Mouse (Mus musculus): ENCODE data around the gene March2. TPM values are rescaled to one million over a fixed set of nuclear protein-coding genes. Genes with fewer than 3 reads are reported as not detected.

The March2 gene
- polyA plus RNA-seq, 1 experiment = 171 TPM

- WGBS = 42% methylated on average over 2 of the region's 2 CpGs
- H3K27ac ChIP-seq (ENCODE audit: insufficient read depth, low read length) = no peak overlapping the region
- no peak for TF ChIP-seq POLR2A (IDR thresholded peaks at IDR 0.05; ENCODE audit: borderline replicate concordance, insufficient read depth, low read length)
- no peak for TF ChIP-seq CTCF (IDR thresholded peaks at IDR 0.05; ENCODE audit: borderline replicate concordance, insufficient read depth, low read depth, low read length)
- DNase-seq = no peak
- no peaks in the 10 kb centered on the region for H3K4me1 ChIP-seq (ENCODE audit: control insufficient read depth, insufficient read depth, low read length)
- no peaks in the 10 kb centered on the region; the same call in 1 of the 2 replicates for H3K27me3 ChIP-seq (ENCODE audit: control insufficient read depth, insufficient read depth, low read length)
- no peak overlapping the region for H3K4me3 ChIP-seq (replicated peaks; ENCODE audit: insufficient read depth, low read depth, low read length)
Observed at GRCm38 (mm10) chr17:33729215-33729614, 10.7 kb upstream of the March2 start.

GRCm38 (mm10) chr17:33728396-33728795 lies 9.9 kb upstream of the March2 start:
- Histone ChIP-seq H3K27me3 (ENCODE audit: control insufficient read depth, insufficient read depth, low read length) (no peaks in the 10 kb centered on the region; the same call in 1 of the 2 replicates), H3K4me3 (replicated peaks; ENCODE audit: insufficient read depth, low read depth, low read length) (no peak overlapping the region), H3K27ac (ENCODE audit: insufficient read depth, low read length) (no peak overlapping the region), H3K4me1 (ENCODE audit: control insufficient read depth, insufficient read depth, low read length) (no peaks in the 10 kb centered on the region)
- no peak for DNase-seq
- TF ChIP-seq CTCF (IDR thresholded peaks at IDR 0.05; ENCODE audit: borderline replicate concordance, insufficient read depth, low read depth, low read length) = no peak
- no peak for TF ChIP-seq POLR2A (IDR thresholded peaks at IDR 0.05; ENCODE audit: borderline replicate concordance, insufficient read depth, low read length)
- WGBS = 70% methylated on average over 2 of the region's 2 CpGs

GRCm38 (mm10) chr17:33719736-33720378 lies 1.4 kb upstream of the March2 start:
- Histone ChIP-seq H3K27me3 (ENCODE audit: control insufficient read depth, insufficient read depth, low read length) (no peaks in the 10 kb centered on the region), H3K27ac (ENCODE audit: insufficient read depth, low read length) (no peak overlapping the region), H3K4me1 (ENCODE audit: control insufficient read depth, insufficient read depth, low read length) (no peaks in the 10 kb centered on the region), H3K4me3 (replicated peaks; ENCODE audit: insufficient read depth, low read depth, low read length) (no peak overlapping the region)
- no peak for DNase-seq
- TF ChIP-seq POLR2A (IDR thresholded peaks at IDR 0.05; ENCODE audit: borderline replicate concordance, insufficient read depth, low read length) (no peak), CTCF (IDR thresholded peaks at IDR 0.05; ENCODE audit: borderline replicate concordance, insufficient read depth, low read depth, low read length) (no peak)
- WGBS = 97% methylated on average over 7 of the region's 7 CpGs

- DNase-seq = peak in 1 of 2 experiments; percentile 9
- Histone ChIP-seq H3K27me3 (ENCODE audit: control insufficient read depth, insufficient read depth, low read length) (no peaks in the 10 kb centered on the region), H3K4me3 (replicated peaks; ENCODE audit: insufficient read depth, low read depth, low read length) (peak overlapping the region; percentile 60), H3K4me1 (ENCODE audit: control insufficient read depth, insufficient read depth, low read length) (no peaks in the 10 kb centered on the region; the same call in 1 of the 2 replicates), H3K27ac (ENCODE audit: insufficient read depth, low read length) (no peak overlapping the region)
- 43% methylated on average over 10 of the region's 10 CpGs for WGBS
- TF ChIP-seq POLR2A (IDR thresholded peaks at IDR 0.05; ENCODE audit: borderline replicate concordance, insufficient read depth, low read length) (no peak), CTCF (IDR thresholded peaks at IDR 0.05; ENCODE audit: borderline replicate concordance, insufficient read depth, low read depth, low read length) (no peak)
Observed at GRCm38 (mm10) chr17:33718944-33719725, 665 bp upstream of the March2 start.

- H3K27ac ChIP-seq (ENCODE audit: insufficient read depth, low read length) = peak overlapping the region; percentile 26; the same call in 1 of the 2 replicates
- H3K4me3 ChIP-seq (replicated peaks; ENCODE audit: insufficient read depth, low read depth, low read length) = peak overlapping the region; percentile 94
- no peak for TF ChIP-seq POLR2A (IDR thresholded peaks at IDR 0.05; ENCODE audit: borderline replicate concordance, insufficient read depth, low read length)
- TF ChIP-seq CTCF (IDR thresholded peaks at IDR 0.05; ENCODE audit: borderline replicate concordance, insufficient read depth, low read depth, low read length) = no peak
- no peak for DNase-seq
- H3K4me1 ChIP-seq (ENCODE audit: control insufficient read depth, insufficient read depth, low read length) = no peaks in the 10 kb centered on the region; the same call in 1 of the 2 replicates
- WGBS = 7% methylated on average over 8 of the region's 8 CpGs
- H3K27me3 ChIP-seq (ENCODE audit: control insufficient read depth, insufficient read depth, low read length) = no peaks in the 10 kb centered on the region
Observed at GRCm38 (mm10) chr17:33717982-33718381, 488 bp downstream of the March2 start.

GRCm38 (mm10) chr17:33717246-33717645 lies 1.2 kb downstream of the March2 start:
- Histone ChIP-seq H3K27ac (ENCODE audit: insufficient read depth, low read length) (no peak overlapping the region), H3K27me3 (ENCODE audit: control insufficient read depth, insufficient read depth, low read length) (no peaks in the 10 kb centered on the region), H3K4me3 (replicated peaks; ENCODE audit: insufficient read depth, low read depth, low read length) (no peak overlapping the region), H3K4me1 (ENCODE audit: control insufficient read depth, insufficient read depth, low read length) (no peaks in the 10 kb centered on the region; the same call in 1 of the 2 replicates)
- TF ChIP-seq CTCF (IDR thresholded peaks at IDR 0.05; ENCODE audit: borderline replicate concordance, insufficient read depth, low read depth, low read length) = no peak
- WGBS = 97% methylated on average over 1 of the region's 1 CpGs
- DNase-seq = no peak

GRCm38 (mm10) chr17:33714779-33715178 lies 3.7 kb downstream of the March2 start:
- Histone ChIP-seq H3K27ac (ENCODE audit: insufficient read depth, low read length) (no peak overlapping the region), H3K27me3 (ENCODE audit: control insufficient read depth, insufficient read depth, low read length) (no peaks in the 10 kb centered on the region), H3K4me3 (replicated peaks; ENCODE audit: insufficient read depth, low read depth, low read length) (no peak overlapping the region), H3K4me1 (ENCODE audit: control insufficient read depth, insufficient read depth, low read length) (no peaks in the 10 kb centered on the region; the same call in 1 of the 2 replicates)
- TF ChIP-seq CTCF (IDR thresholded peaks at IDR 0.05; ENCODE audit: borderline replicate concordance, insufficient read depth, low read depth, low read length) (no peak), POLR2A (IDR thresholded peaks at IDR 0.05; ENCODE audit: borderline replicate concordance, insufficient read depth, low read length) (no peak)
- WGBS = 95% methylated on average over 1 of the region's 1 CpGs
- no peak for DNase-seq

GRCm38 (mm10) chr17:33713271-33713670 lies 5.2 kb downstream of the March2 start:
- no peak for DNase-seq
- TF ChIP-seq CTCF (IDR thresholded peaks at IDR 0.05; ENCODE audit: borderline replicate concordance, insufficient read depth, low read depth, low read length) (no peak), POLR2A (IDR thresholded peaks at IDR 0.05; ENCODE audit: borderline replicate concordance, insufficient read depth, low read length) (no peak)
- no peaks in the 10 kb centered on the region; the same call in 1 of the 2 replicates for H3K4me1 ChIP-seq (ENCODE audit: control insufficient read depth, insufficient read depth, low read length)
- no peak overlapping the region for H3K27ac ChIP-seq (ENCODE audit: insufficient read depth, low read length)
- no peaks in the 10 kb centered on the region for H3K27me3 ChIP-seq (ENCODE audit: control insufficient read depth, insufficient read depth, low read length)
- 81% methylated on average over 5 of the region's 5 CpGs for WGBS
- no peak overlapping the region for H3K4me3 ChIP-seq (replicated peaks; ENCODE audit: insufficient read depth, low read depth, low read length)
